Mouse (Mus musculus): Measurements from ENCODE around the gene Cirbp. TPM values are rescaled to one million over a fixed set of nuclear protein-coding genes. Genes with fewer than 3 reads are reported as not detected.

The Cirbp gene
- total RNA-seq, 2 experiments from 2014 or later = 31.7 to 43.1 TPM

DNA sequence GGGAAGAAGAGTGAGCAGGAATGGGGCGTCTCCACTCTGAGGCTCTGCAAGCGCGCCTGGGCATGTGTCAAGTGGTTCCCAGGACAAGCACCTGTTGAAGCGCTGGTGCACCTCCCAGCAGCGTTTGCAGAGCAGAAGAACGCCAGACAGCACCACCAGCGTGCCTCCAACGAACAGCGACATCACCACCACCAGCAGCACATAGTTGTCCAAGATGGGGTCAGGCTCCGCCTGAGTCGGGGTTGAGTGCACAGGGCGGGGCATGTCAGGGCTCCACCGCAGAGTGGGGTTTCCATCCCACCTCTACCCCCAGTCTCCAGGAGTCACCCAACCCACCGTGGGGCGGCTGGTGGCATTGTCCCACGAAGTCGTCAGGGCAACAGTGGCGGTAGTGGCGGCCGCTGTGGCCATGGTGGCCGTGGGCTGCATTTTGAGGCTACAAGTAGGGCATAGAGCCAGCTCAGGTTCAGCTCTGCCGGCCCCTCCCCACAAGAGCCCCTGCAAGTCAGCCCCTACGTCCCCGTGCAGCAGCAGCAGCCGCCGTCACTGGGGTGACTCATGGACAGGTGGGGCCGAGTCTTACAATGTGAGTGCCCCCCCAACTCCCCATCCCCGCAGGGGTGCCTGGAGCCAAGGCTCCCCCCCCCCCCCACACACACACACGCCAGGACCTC is 28.7 kb upstream of the Cirbp start:
- intact Hi-C loops (cut with DNase I) = loop anchor here (5.0 kb wide), 1 partner anchor 150 kb away; the partner anchor contains the start of gene Cnn2
- DNase-seq (ENCODE audit: low spot score) = no peak

GRCm38 (mm10) chr10:80137626-80138552 is 27.9 kb upstream of the Cirbp start:
- intact Hi-C loops (cut with DNase I) = loop anchor here (5.0 kb wide), 1 partner anchor 151 kb away; the partner anchor contains the start of gene Cnn2
- DNase-seq (ENCODE audit: low spot score) = no peak

DNA sequence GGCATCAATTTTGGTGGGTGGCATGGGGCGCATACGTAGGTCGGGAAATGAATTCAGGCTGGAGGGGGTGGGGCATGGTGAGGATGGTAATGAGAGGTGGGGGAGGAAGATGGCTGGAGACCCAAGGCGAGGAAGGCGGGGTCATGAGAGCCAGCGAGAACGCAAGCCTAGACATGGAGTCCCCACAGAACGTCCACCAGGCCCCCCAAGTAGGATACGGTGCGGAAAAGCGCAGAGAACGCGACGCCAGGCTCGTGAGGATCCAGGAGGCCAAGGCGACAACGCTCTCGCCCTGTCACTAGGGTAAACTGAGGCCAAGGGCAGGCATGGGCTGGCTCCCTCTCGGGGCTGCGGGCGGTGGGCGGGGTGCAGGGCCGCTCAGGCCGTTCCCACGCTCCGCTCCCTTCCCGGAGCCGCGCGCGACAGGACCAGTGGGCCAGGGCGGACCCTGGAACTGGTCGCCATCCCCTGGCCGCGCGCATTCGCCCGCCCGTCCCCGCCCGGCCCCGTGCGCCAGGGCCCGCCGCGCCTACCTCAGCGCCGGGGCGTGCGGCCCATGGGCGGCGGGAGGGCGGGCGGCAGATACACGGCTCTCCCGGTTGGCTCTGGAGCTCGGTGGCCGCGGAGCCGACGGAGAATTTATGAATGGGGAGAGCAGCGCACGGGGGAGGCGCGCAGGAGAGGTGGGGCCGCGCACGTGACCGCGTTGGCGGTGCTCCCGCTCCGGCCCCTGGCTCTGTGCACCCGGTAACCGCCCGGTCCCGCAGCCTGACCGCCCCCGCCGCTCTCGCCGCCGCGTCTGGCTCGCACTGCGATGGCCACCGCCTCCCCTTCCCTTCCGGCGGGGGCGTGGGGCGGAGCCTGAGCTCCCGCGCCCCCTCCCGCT is 27.0 kb upstream of the Cirbp start, which contains the start of gene Atp5d:
Atp5d (plus strand) TSS at position 80 of the 886 bp plus-strand sequence.
- intact Hi-C loops (cut with DNase I) = loop anchor here (5.0 kb wide), 1 partner anchor 151 kb away; the partner anchor contains the start of gene Cnn2

DNA sequence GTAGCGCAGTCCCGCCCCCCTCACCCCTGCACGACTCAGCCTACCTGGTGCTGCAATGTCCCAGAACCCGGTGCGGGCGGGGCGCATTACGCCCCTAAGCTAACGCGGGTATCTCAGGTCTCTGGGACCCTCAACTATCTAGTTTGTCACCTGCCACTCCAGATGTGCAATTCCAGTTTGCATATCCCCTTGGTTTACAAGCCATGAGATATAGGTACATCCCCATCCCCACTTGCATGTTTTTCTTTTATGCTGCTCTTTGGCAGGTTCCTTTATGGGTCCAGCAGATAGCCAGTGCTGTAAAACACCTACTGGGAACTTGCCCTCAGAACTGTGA is 26.4 kb upstream of the Cirbp start:
- no peak for DNase-seq (ENCODE audit: low spot score)
- intact Hi-C loops (cut with DNase I) = loop anchor here (5.0 kb wide), 1 partner anchor 152 kb away; the partner anchor contains the start of gene Cnn2

More for the DNA sequence above, 27.0 kb upstream of the Cirbp start, which contains the start of gene Atp5d:
- peak; percentile 36 for DNase-seq (ENCODE audit: low spot score)

- intact Hi-C loops (cut with DNase I) = loop anchor here (2.0 to 10.0 kb wide), 3 partner anchors 153 to 285 kb away; partner anchors contain the start of genes Cnn2 and Ptbp1
- DNase-seq (ENCODE audit: low spot score) = no peak
Measured at GRCm38 (mm10) chr10:80139975-80140665, 25.7 kb upstream of the Cirbp start.

GRCm38 (mm10) chr10:80140666-80141035 is 25.1 kb upstream of the Cirbp start, which contains the start of gene Cbarp:
Cbarp (minus strand) TSS chr10:80140835.
- intact Hi-C loops (cut with DNase I) = loop anchor here (2.0 to 10.0 kb wide), 2 partner anchors 178 to 286 kb away; partner anchors contain the start of gene Ptbp1

DNA sequence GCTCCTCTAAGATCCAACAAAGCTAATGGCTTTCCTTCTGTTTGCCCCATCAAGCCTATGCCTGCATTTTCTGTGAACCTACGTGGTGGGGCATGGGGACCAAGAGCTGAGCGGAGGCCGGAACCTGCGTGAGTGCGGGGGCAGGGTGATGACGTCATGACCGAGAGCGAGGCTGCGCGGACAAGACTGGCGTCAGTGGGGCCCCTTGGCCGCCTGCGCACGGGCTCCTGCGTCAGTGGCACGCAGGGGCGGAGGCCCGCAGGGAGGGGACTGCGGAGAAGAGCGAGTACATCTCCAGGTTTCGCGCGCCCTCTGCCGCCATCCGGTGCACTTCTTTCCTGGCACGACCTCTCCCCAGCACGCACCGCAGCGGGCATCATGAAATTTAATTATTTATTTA is 24.5 kb upstream of the Cirbp start:
- peak; percentile 96 for DNase-seq (ENCODE audit: low spot score)
- intact Hi-C loops (cut with DNase I) = loop anchor here (2.0 to 10.0 kb wide), 2 partner anchors 178 to 286 kb away; partner anchors contain the start of gene Ptbp1

More at GRCm38 (mm10) chr10:80140666-80141035, 25.1 kb upstream of the Cirbp start, which contains the start of gene Cbarp:
- DNase-seq (ENCODE audit: low spot score) = no peak

GRCm38 (mm10) chr10:80141786-80142529 is 23.8 kb upstream of the Cirbp start:
- peak; percentile 92 for DNase-seq (ENCODE audit: low spot score)
- intact Hi-C loops (cut with DNase I) = loop anchor here (2.0 to 10.0 kb wide), 3 partner anchors 25 to 287 kb away; partner anchors contain the start of gene Ptbp1

DNA sequence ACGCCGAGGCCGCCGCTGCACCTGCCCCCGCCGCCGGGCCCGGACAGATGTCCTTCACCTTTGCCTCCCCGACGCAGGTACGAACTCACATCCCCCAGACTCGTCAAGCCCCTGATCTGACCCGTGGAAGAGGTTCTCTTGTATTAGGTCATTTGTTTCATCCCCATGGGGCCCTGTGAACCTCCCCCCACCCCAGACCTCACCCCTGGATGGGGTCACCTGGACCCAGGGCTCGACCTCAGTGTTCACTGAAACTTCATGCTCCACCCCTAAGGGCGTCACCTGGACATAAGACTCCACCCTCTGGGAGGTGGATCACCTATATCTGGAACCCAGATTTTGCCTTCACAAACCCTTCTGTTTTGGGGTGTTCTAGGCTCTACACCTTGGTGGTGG is 23.3 kb upstream of the Cirbp start:
- intact Hi-C loops (cut with DNase I) = loop anchor here (2.0 to 10.0 kb wide), 2 partner anchors 26 to 288 kb away; partner anchors contain the start of gene Ptbp1

GRCm38 (mm10) chr10:80143664-80144063 is 22.1 kb upstream of the Cirbp start:
- intact Hi-C loops (cut with DNase I) = loop anchor here (2.0 to 10.0 kb wide), 2 partner anchors 27 to 289 kb away; partner anchors contain the start of gene Ptbp1
- no peak for DNase-seq (ENCODE audit: low spot score)

More for the DNA sequence above, 23.3 kb upstream of the Cirbp start:
- DNase-seq (ENCODE audit: low spot score) = no peak

- intact Hi-C loops (cut with DNase I) = loop anchor here (10.0 kb wide), 1 partner anchor 289 kb away; the partner anchor contains the start of gene Ptbp1
- no peak for DNase-seq (ENCODE audit: low spot score)
Measured at GRCm38 (mm10) chr10:80144159-80144558, 21.6 kb upstream of the Cirbp start.

GRCm38 (mm10) chr10:80144864-80145838 is 20.6 kb upstream of the Cirbp start:
- DNase-seq (ENCODE audit: low spot score) = peak; percentile 55
- intact Hi-C loops (cut with DNase I) = loop anchor here (1.0 to 10.0 kb wide), 2 partner anchors 20 to 290 kb away; partner anchors contain the start of genes Cirbp and Ptbp1

- DNase-seq (ENCODE audit: low spot score) = peak; percentile 50
- intact Hi-C loops (cut with DNase I) = loop anchor here (1.0 to 10.0 kb wide), 2 partner anchors 19 to 291 kb away; partner anchors contain the start of genes Cirbp and Ptbp1
Measured at GRCm38 (mm10) chr10:80145896-80146295, 19.9 kb upstream of the Cirbp start.

DNA sequence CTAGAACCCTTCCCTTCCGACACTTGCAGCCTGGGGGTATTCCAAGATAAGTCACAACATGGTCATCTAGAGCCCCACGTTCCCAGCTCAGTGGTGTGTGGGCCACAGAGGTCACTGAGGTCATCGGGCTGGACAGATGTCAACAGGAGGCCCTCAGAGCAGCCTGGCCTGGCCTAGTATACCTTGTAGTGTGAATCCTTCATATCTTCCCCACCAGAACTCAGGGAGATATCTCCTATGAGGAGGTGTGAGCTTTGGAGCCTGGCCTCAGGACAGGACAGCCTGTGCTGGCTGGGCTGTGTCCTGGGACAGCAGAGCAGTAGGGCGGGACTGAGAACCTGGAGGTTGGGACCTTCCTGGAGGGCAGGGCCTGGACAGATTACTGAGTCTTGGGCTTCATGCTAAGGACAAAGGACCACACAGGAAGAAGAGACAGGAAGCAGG is 19.2 kb upstream of the Cirbp start:
- DNase-seq (ENCODE audit: low spot score) = peak; percentile 47
- intact Hi-C loops (cut with DNase I) = loop anchor here (10.0 kb wide), 1 partner anchor 292 kb away; the partner anchor contains the start of gene Ptbp1

DNA sequence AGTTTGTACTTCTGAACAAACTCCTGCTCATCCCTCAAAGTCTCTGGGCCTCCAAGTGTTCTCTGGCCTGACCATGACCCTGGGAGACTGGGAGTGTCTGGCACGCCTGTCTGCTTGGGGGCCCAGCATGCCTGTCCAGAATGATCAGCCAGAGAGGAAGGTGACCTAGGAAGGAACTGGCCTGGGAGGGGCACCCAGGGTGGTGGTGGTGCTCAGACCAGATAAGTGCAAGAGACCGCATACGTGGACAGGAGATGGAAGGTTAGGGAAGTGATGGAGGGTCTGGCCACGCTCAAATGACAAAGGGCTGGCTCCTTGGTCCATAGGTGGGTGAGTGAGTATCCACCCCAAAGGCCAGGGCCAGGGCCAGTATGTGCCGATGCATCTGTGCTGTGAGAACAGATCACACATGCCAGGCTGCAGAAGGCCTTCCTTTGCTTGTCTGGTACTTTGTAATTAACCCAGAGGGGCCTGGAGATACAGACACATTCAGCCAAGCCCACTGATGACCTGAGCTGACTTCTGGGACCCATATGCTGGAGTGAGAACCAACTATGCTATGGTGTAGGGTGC is 18.6 kb upstream of the Cirbp start:
- intact Hi-C loops (cut with DNase I) = loop anchor here (10.0 kb wide), 1 partner anchor 292 kb away; the partner anchor contains the start of gene Ptbp1

More for the DNA sequence above, 18.6 kb upstream of the Cirbp start:
- no peak for DNase-seq (ENCODE audit: low spot score)
